Mouse (Mus musculus) adrenal gland, adult (tissue): ENCODE results near the gene Nphs1.

Experiments used
- DNase-seq, 2 experiments: peaks; one replicate each; pipeline ENCODE4 v3.0.0; 2022 to 2023; ENCODE audit warnings: low spot score in 1 of 2; ENCODE audit not compliant: inconsistent age in 2 of 2

Nphs1 gene

GRCm38 (mm10) chr7:30457629-30458330, at the start of gene Nphs1, which contains the start of gene Kirrel2:
Gene Nphs1 (plus strand): TSS chr7:30458315.
Gene Kirrel2 (minus strand): TSS chr7:30457690.
- DNase-seq, result no peak

- no peak for DNase-seq
Measured at GRCm38 (mm10) chr7:30408639-30409038, 49.5 kb upstream of the Nphs1 start.

- no peak for DNase-seq
Measured at GRCm38 (mm10) chr7:30409789-30410188, 48.3 kb upstream of the Nphs1 start.

- DNase-seq, result no peak
Measured at GRCm38 (mm10) chr7:30411023-30411422, 47.1 kb upstream of the Nphs1 start.

DNA sequence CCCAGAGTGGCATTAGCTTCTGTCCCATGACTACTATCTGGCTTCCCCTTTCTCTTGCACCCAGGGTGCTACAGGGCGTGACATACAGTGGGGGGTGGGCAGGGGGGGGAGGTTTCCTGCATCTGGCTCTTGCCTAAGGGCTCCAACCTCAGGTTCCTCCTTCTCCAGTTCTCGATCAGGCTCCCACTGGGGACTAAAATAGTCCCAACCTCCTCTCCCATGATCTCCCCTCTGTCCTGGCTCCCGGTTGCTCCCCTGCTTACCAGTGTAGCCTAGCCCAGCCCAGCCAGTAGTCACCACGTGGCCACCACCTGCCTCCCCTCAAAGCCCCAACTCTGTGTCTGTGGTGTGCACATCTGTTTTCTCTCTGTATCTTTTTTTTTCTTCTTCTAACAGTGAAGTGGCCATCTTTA, 45.4 kb upstream of the Nphs1 start:
- peak in 1 of 2 experiments; percentile 38 for DNase-seq

DNA sequence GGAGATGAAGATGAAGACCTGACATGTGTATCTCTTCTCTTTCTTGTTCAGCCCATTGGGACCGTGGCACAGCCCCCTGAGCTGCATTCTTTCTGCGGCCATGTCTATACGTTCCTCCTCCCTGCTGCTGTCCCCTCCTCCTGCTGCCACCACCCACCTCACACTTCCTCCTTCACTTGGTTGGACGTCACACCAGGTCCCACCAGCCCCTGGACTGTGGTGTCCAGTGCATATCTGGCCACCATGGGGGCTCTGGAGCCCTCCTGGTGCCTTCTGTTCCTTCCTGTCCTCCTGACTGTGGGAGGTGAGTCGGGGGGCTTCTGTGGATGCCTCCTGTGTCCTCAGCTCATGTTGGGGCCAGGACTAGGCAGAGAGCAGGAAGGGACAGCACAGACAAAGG, 44.5 kb upstream of the Nphs1 start, which contains the start of gene Tyrobp:
TSS of gene Tyrobp (plus strand) at position 165 of the 400 bp plus-strand sequence.
- peak in 1 of 2 experiments; percentile 47 for DNase-seq

GRCm38 (mm10) chr7:30417856-30418255, 40.3 kb upstream of the Nphs1 start:
- peak in 1 of 2 experiments; percentile 35 for DNase-seq

DNA sequence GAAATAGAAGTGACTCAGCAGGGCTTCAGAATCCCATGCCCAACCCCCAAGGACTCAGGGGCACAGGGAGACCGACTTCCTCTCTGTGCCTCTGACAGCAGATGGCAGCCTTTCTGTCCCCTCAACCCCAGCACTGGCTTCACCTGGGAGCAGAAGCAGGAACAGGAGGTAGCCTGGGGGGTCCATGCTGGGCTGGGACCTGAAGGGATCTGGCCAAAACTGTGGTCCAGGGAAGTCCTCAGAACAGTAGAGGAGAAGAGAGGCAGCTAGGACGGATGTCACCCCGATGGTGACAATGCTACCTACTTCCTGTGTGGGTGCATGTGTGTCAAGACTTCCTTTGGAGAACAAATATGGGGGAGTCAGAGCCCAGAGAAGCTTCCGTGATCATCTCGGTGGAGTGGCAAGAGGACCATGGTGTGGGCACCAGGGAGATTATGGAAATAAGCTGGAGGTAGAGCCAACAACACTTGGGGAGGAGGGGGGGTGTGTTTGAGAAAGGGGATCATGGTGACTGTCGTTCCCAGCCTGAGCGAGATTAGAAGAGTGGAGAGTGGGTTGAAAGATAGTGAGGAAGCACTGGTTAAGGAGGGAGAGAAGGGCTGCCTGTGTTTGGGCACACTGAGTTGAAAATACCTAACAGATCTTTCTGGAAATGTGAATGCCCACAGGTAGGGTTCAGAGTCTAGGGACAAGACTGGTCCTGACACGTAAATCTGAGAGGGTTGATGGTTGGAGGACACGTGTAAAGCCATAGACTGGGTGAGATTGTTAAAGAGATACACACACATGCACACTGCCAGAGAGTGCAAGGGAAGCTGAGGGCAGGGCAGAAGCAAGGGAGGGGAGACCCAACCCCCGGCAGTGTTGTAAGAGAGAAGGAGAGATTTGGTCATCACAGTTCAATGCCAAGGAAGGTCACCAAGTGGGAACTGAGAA, 38.3 kb upstream of the Nphs1 start, which contains the start of gene Hcst:
TSS of gene Hcst (minus strand) at position 294 of the 939 bp plus-strand sequence.
- peak in 1 of 2 experiments; percentile 58 for DNase-seq

GRCm38 (mm10) chr7:30420673-30421072, 37.4 kb upstream of the Nphs1 start:
- DNase-seq, result no peak

- peak; percentile 85 to 95 for DNase-seq
Measured at GRCm38 (mm10) chr7:30421175-30421889, 36.8 kb upstream of the Nphs1 start, which contains the start of gene Nfkbid. Gene Nfkbid (plus strand): TSS chr7:30421732.

DNA sequence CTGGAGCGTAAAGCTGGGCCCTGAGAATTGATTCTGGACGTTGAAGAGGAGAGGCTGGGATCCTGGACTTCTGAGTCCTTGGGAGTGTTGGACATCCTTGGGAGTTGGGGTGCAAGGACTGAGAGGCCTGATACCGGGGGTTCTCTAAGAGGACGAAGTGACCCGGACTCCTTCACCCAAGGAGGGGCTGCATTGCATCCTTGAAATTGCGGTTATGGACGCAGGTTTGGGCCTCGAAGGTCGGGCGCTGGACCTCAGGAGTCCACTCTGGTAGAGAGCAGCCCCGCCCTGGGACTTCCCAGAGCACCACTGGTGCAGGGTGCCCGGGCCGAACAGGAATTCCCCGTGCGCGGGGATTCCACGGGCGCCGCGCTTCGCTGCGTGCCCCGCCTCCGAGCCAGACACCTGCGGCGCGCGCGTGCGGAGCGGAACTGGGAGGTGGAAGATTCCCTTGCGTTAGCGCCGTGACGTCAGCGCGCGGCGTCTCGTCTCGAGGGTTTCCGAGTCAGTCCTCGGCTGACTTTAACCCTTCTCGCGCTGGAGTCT, 36.2 kb upstream of the Nphs1 start:
- DNase-seq, result peak; percentile 91 to 96

DNA sequence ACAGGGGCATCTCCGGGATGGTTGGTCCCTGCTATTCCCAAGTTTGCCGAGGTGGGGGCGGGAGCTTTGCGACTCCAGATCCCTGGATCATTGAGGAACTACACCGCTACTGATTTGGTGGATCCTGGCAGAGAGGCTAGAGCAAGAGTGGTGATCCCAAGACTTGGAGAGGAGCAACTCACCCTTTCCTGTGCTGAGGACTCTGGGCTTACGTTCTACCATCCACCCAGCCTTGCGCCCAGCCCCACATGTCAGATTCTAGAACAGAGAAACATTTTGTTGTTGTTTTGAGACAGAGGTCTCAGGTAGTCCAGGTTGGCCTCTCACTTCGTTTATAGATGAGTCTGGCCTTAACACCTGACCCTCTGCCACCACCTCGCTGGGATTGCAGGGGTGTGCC, 35.6 kb upstream of the Nphs1 start:
- no peak for DNase-seq

GRCm38 (mm10) chr7:30423071-30423641, 35.0 kb upstream of the Nphs1 start:
- DNase-seq, result peak; percentile 43 to 69

GRCm38 (mm10) chr7:30429327-30429726, 28.8 kb upstream of the Nphs1 start:
- no peak for DNase-seq

GRCm38 (mm10) chr7:30430191-30430590, 27.9 kb upstream of the Nphs1 start:
- DNase-seq, result no peak

- peak; percentile 71 to 89 for DNase-seq
Measured at GRCm38 (mm10) chr7:30431793-30432192, 26.3 kb upstream of the Nphs1 start.

DNA sequence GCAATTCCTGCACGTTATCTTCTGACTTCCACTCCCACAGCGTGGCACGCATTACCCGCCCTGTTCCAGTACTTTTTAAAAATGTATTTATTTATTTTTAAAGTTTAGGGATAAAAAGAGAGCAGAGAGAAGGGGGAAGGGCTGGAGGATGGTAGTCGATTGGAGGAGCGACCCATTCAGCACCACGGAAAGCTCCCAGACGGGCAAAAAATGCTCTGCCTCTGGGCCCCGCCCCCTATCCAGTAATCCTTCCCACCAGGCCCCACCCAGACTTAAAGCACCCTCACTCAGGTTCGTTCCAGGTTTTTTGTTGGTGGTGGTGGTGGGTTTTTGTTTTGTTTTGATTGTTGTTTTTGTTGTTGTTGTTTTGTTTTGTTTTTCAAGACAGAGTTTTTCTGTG, 23.9 kb upstream of the Nphs1 start:
- DNase-seq, result peak; percentile 48 to 89

- DNase-seq, result no peak
Measured at GRCm38 (mm10) chr7:30434701-30435100, 23.4 kb upstream of the Nphs1 start.

DNA sequence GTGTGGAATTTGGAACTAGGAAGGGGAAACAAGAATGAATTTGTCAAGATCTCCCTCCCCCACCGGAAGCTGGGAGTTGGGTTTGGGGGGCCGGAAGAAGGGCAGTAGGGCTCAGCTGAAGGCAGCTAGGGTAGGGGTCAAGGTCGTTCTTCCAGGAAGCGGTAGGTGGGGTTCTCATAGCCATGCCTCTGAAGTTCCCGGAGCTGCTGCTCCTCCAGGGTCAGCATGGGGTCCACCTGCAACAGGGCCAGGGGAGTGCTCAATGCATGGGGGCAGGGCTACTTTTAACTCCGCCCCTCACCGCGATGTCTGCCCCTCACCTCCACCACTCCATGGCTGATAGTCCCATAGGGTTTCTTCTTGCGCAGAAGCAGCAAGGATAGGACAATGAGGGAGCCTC, 23.0 kb upstream of the Nphs1 start:
- DNase-seq, result no peak

- DNase-seq, result no peak
Measured at GRCm38 (mm10) chr7:30436879-30437278, 21.2 kb upstream of the Nphs1 start.
